Mouse (Mus musculus) mature B cell (primary cell): Measurements from ENCODE around the gene Fbxl21.

ENCODE experiments used
- in situ Hi-C: fragments of 300-500 bp; cut with MboI; formaldehyde crosslinking; loops from 2 replicates; pipeline ENCODE4 v1.14.3; 2019

Gene Fbxl21

GRCm38 (mm10) chr13:56581961-56582434 is 59.7 kb downstream of the Fbxl21 start:
- in situ Hi-C loops = no loop called here

- in situ Hi-C loops = no loop called here
These were observed 60.4 kb downstream of the Fbxl21 start for GRCm38 (mm10) chr13:56582720-56583119.

GRCm38 (mm10) chr13:56586046-56586445 is 63.8 kb downstream of the Fbxl21 start:
- in situ Hi-C loops = no loop called here
